Comparison of ENCODE assay signal across 9 mouse cellular contexts in genomic region chr8:57340840-57341540, GRCm38 (mm10). TPM values are rescaled to one million over a fixed set of nuclear protein-coding genes. Genes with fewer than 3 reads are reported as not detected.
DNase-seq lines count a peak whose midpoint lies in the region; ATAC-seq lines count a peak whose summit lies in the region.
"Had no signal": no experiment of that assay in that cellular context is flagged by ENCODE, and none has a peak within 500 bp of the region (broad histone marks: within the 10 kb centered on the region; RNA-seq: fewer than 3 reads in every experiment).

No protein-coding gene starts in this region.

- H3K4me1 ChIP-seq in embryonic facial prominence, embryonic 10.5 days, result peaks cover 29% of the 10 kb centered on the region

- peak overlapping the region; percentile 49 for H3K4me3 ChIP-seq in embryonic facial prominence, embryonic 10.5 days

- peaks cover 100% of the 10 kb centered on the region for H3K27me3 ChIP-seq in embryonic facial prominence, embryonic 10.5 days (replicated peaks; ENCODE audit: low read depth, poor library complexity, severe bottlenecking)

- no peaks in the 10 kb centered on the region for H3K36me3 ChIP-seq in embryonic facial prominence, embryonic 10.5 days (replicated peaks)

- H3K27ac ChIP-seq in embryonic facial prominence, embryonic 10.5 days (replicated peaks), result peak overlapping the region; percentile 70

- WGBS in embryonic facial prominence, embryonic 10.5 days, result under 1% methylated on average over 41 of the region's 41 CpGs

- ATAC-seq in megakaryocyte progenitor cell, adult 5-6 weeks (replicated peaks; ENCODE audit: poor library complexity), result peak; percentile 23; the same call in 1 of the 2 replicates

- H3K9me3 ChIP-seq in embryonic facial prominence, embryonic 10.5 days, result no peaks in the 10 kb centered on the region

- DNase-seq in R1 (ENCODE audit: low read depth, low spot score), result peak; percentile 30
- DNase-seq in embryonic facial prominence, embryonic 10.5 days (ENCODE audit: low spot score), result peak; percentile 75
- DNase-seq in heart, postnatal 14 days, result peak; percentile 61 to 62
- DNase-seq in ovary, postnatal 10 days (ENCODE audit: low spot score), result no peak
- DNase-seq in gastrocnemius, adult 18-20 months (ENCODE audit: low spot score), result no peak
- DNase-seq in cerebellum, adult 11-12 months, result no peak
- no peak for DNase-seq in layer of hippocampus, postnatal 14 days (ENCODE audit: low spot score in 2 of 2)
- DNase-seq: left cerebral cortex, postnatal 4 days had no signal

- intact Hi-C loops in heart, postnatal 14 days (cut with DNase I), result no loop called here

RNA-seq across cellular contexts. Expression of gene Hand2, which starts 20.2 kb away (rescaled TPM):
- 3.9 and 5.4 TPM in 2 replicates for polyA plus RNA-seq in embryonic facial prominence, embryonic 10.5 days (2016; fragmentation: Nextera tagmentation; extraction: Ambion mirVana)
- total RNA-seq in heart, postnatal 14 days (2021), result 10 to 100 TPM; 74.2 to 78.6 TPM
- not detected in 2 replicates for total RNA-seq in megakaryocyte progenitor cell, adult 5-6 weeks (2015)
- not detected in 2 replicates for total RNA-seq in megakaryocyte progenitor cell, adult 5-6 weeks (2017)
- not detected for total RNA-seq in gastrocnemius, adult 18-20 months (2021)
- not detected for total RNA-seq in layer of hippocampus, postnatal 14 days (2021)
- total RNA-seq: left cerebral cortex, postnatal 4 days had no signal

Comparison
In these comparisons a context has a peak if more than half of its experiments do, and no peak if none do; other contexts are left out.
1. DNase-seq: peak in R1 (single experiment), embryonic facial prominence, embryonic 10.5 days (single experiment) and heart, postnatal 14 days (2 of 2); none in ovary, postnatal 10 days (single experiment), gastrocnemius, adult 18-20 months (single experiment), cerebellum, adult 11-12 months (single experiment) and layer of hippocampus, postnatal 14 days (0 of 2).
2. RNA of gene Hand2, which starts 20.2 kb away (total RNA-seq): 74.2 to 78.6 TPM in heart, postnatal 14 days; not detected in gastrocnemius, adult 18-20 months, not detected in megakaryocyte progenitor cell, adult 5-6 weeks and not detected in layer of hippocampus, postnatal 14 days; every median in the first group is over 10 times any median in the second.